Mouse (Mus musculus): ENCODE data around the gene Sec63.

Gene Sec63

GRCm38 (mm10) chr10:42862806-42863205 is 101.5 kb downstream of the Sec63 start:
- no peak for DNase-seq (ENCODE audit: low read depth, low spot score)

- no peak for DNase-seq (ENCODE audit: low read depth, low spot score)
These were observed 102.5 kb downstream of the Sec63 start for GRCm38 (mm10) chr10:42863621-42864391.

DNA sequence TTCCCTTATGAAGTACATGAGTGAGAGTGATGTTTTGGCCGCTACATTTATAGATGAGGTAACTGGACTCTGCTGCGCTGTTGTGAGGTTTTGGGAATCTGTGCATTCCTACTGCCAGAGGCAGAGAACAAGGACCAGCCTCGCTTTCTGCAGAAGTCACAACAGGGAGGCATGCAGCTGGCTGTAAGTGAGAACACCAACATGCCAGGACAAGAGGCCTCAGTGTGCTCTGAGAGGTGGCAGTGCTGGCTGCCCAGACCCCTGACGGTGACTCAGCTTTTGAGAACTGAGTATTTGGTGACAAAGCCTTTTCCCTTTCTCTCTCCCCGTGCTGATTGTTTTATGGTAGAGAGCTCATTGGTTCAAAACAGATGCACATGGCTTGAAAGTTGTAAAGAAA is 103.4 kb downstream of the Sec63 start:
- no peak for DNase-seq (ENCODE audit: low read depth, low spot score)

DNA sequence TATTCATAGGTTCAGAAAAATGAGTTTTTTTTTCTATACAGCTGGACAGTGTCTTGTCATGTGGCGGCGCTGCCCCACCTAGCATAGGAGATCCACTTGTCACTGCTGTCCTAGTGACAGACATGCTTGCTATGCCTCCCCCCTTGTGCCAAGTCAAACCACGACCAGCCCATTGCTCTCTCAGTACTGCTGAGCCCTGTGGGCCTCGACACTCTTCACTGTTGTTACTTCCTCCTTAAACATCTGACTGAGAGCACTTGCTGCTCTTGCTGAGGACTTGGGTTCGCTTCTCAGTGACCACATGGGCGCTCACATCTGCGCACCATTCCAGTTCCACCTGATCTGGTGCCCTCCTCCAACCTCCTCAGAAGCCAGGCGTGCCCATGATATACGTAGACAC is 107.1 kb downstream of the Sec63 start:
- no peak for DNase-seq (ENCODE audit: low read depth, low spot score)

DNA sequence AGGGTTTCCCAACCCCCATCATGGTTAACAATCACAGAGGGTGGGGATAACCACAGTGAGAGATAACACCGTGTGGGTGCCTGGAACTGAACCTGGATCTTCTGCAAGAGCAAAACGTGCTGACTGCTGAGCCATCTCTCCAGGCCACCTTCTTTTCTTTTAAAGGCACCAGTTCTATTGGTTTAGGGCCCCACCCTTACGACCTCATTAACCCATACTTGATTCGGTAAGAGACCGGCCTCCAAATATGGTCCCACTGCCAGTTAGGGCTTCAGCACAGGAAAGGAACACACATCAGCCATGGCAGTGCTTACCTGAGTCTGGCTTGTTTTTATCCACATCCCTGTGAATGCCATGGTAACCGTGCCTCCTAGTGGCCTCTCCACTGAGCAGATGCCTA is 108.2 kb downstream of the Sec63 start:
- no peak for DNase-seq (ENCODE audit: low read depth, low spot score)

GRCm38 (mm10) chr10:42872269-42873010 is 111.1 kb downstream of the Sec63 start:
- DNase-seq (ENCODE audit: low read depth, low spot score) = no peak

DNA sequence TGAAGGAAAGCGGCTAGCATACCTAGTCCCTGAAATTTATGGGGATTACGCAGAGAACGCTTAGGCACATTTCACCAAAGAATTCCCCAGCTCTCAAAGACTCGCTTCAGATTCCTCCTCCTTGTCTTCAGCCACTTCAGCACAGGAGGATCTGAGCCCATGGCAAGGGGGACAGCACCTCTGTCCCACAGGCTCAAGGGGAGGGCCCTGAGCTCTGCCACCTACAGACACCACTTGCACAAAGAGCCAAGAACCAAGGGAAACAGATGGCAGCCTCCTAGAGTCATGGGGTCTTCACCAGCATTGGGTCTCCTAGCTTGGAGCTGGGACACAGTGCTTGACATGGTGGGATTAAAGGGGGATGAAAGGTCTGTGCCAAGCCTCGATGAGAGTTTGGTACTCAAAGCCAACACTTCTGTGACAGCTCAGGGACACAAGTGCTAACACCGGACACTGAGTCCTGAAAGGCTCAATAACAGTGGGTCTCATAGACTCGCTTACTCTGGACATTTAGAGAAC is 111.8 kb downstream of the Sec63 start:
- DNase-seq (ENCODE audit: low read depth, low spot score) = no peak

- no peak for DNase-seq (ENCODE audit: low read depth, low spot score)
These were observed 114.9 kb downstream of the Sec63 start for GRCm38 (mm10) chr10:42876172-42876571.

DNA sequence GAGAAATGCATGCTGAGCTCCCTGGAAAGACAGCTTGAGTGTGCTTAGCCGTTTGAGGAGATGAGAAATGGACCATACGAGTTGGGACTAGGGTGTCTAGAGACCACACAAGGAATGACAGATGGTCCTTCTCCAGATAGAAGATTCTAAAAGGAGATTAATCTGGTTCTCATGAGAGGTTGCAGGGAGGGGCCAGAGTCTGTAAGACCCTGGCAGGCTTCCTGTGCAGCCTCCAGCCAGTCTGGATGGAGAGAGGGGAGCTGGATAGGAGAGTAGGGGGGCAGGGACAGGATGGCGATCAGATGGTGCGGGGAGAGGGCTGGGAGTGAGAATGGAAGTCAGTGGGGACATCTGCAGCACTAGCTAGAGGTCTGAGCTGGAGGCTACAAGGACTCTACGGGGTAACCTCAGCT is 118.0 kb downstream of the Sec63 start:
- DNase-seq (ENCODE audit: low read depth, low spot score) = no peak

DNA sequence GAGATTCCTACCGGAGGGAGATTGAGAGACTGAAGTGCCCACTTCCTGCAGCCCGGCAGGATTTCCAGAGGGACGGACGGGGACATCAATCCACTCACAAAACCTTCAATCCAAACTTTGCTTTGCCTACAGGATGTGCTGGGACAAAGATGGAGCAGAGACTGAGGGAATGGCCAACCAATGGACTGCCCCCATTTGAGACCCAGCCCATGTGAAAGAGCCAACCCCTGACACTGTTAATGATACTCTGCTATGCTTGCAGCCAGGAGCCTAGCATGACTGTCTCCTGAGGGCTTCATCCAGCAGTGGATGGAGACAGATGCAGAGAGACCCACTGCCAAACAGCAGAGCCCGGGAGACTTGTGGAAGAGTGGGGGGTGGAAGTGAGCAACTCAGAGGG is 118.4 kb downstream of the Sec63 start:
- no peak for DNase-seq (ENCODE audit: low read depth, low spot score)

All from skeletal muscle tissue, adult 2 months (tissue).